Mouse (Mus musculus): ENCODE results near the gene Il2rb. TPM values are rescaled to one million over a fixed set of nuclear protein-coding genes. Genes with fewer than 3 reads are reported as not detected.

Gene Il2rb
- polyA plus RNA-seq, 1 experiment from 2014 or later = 0.92 TPM

DNA sequence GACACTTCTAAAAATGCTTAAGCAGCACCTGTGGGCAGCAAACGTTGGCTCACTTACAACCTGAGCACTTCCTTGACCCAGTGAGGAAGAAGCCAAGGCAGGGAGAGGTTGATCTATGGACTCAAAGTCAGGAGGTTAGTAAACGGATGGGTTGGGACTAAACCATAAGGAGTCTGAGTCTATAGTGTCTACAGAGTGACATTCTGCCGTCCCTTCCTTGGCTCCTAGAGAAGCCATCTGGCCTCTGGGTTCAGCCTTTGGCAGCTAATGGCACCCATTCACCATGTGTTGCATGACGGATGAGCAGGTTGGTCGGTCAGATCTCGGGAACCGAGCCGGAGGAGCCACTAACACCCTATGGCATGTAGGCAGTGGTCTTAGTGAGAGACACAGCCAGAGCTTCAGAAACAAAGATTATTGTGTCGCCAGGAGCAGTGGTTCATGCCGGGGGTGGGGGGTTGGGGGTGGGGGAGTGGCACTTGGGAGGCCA, 38.3 kb upstream of the Il2rb start:
- Histone ChIP-seq H3K4me3 (replicated peaks; ENCODE audit: low read length) (no peak overlapping the region), H3K36me3 (ENCODE audit: control insufficient read depth, insufficient read depth, low read length) (no peaks in the 10 kb centered on the region), H3K4me2 (ENCODE audit: low read depth, low read length) (no peak overlapping the region), H3K9me3 (replicated peaks; ENCODE audit: control insufficient read depth, low read length) (no peaks in the 10 kb centered on the region), H3K27ac (ENCODE audit: low read length) (peak overlapping the region; percentile 95), H3K4me1 (ENCODE audit: control insufficient read depth, insufficient read depth, low read length) (peaks cover 40% of the 10 kb centered on the region), H3K27me3 (ENCODE audit: control insufficient read depth, insufficient read depth, low read length) (no peaks in the 10 kb centered on the region), H3K9ac (ENCODE audit: low read length) (peak overlapping the region; percentile 39)
- 67% methylated on average over 10 of the region's 10 CpGs for WGBS
- no peak for ATAC-seq (ENCODE audit: insufficient read depth, low FRiP score)

DNA sequence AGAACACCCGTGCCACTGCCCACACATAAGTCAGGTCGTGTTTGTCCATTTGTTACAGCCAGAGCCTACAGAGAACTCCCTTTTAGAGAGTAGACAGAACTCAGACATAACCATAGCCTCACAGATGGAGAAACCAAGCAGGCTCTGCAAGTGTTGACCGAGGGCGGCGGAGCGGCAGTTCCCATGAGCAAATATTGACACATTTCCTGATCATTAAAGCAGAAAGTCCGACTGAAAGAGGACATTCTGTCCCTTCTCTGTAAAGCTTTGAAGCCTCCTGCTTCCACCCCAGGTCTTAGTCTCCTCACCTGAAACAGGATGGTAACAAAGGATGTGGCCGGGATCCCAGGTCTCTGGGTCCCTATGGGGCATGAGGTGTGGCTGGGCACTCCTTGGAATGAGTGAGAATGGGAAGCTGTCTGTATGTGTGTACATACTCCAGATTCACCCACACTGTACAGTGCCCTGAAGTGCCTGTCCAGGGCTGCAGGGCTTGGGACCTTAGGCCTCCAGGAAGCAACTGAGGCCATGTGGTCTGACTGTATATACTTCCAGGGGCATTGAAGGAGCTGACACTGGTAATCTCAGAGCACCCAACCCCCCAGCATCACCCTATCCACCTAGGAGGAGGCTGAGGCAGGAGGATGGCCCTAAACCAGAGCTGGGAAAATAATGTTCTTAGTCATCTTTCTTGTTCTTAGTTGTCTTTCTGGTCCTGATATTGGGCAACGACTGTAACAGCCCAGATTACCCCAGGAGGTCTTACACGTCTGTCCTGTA, 37.7 kb upstream of the Il2rb start:
- Histone ChIP-seq H3K36me3 (ENCODE audit: control insufficient read depth, insufficient read depth, low read length) (no peaks in the 10 kb centered on the region), H3K4me1 (ENCODE audit: control insufficient read depth, insufficient read depth, low read length) (peaks cover 40% of the 10 kb centered on the region), H3K9ac (ENCODE audit: low read length) (peak overlapping the region; percentile 55), H3K4me2 (ENCODE audit: low read depth, low read length) (peak overlapping the region; percentile 56), H3K9me3 (replicated peaks; ENCODE audit: control insufficient read depth, low read length) (no peaks in the 10 kb centered on the region), H3K4me3 (replicated peaks; ENCODE audit: low read length) (no peak overlapping the region), H3K27me3 (ENCODE audit: control insufficient read depth, insufficient read depth, low read length) (no peaks in the 10 kb centered on the region), H3K27ac (ENCODE audit: low read length) (peak overlapping the region; percentile 95)
- WGBS = 55% methylated on average over 10 of the region's 10 CpGs
- peak; percentile 22 for ATAC-seq (ENCODE audit: insufficient read depth, low FRiP score)

DNA sequence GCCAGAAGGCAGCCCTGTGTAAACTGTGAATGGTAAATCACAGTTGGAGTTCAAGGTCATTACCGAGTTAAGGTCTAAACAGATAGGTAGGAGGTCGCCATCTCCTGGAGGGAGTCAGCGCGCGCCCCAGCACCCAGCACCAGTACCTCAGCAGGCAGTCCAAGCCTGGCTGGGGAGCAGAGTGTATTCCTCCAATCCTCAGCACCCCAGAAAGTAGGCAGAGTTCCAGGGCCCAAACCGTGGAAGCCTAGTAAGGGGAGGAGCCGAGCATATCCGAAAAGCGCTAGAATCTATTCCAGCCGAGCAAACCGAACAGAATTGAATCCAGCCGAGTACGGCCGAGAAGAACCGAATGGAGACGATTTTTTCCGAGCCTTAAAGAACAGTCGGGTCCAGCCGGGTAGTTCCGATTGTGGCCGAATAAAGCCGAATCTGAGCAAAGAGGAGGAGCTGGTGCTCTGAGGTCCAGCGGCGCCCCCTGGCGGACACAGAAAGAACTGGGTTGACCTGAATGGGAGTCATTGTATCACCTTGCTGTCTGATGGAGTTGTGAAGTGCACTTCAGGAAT, 36.9 kb upstream of the Il2rb start:
- H3K4me1 ChIP-seq (ENCODE audit: control insufficient read depth, insufficient read depth, low read length) = peaks cover 40% of the 10 kb centered on the region
- no peaks in the 10 kb centered on the region for H3K27me3 ChIP-seq (ENCODE audit: control insufficient read depth, insufficient read depth, low read length)
- WGBS = under 1% methylated on average over 25 of the region's 25 CpGs
- peak overlapping the region; percentile 67 for H3K9ac ChIP-seq (ENCODE audit: low read length)
- no peaks in the 10 kb centered on the region for H3K9me3 ChIP-seq (replicated peaks; ENCODE audit: control insufficient read depth, low read length)
- ATAC-seq (ENCODE audit: insufficient read depth, low FRiP score) = peak; percentile 84
- H3K4me2 ChIP-seq (ENCODE audit: low read depth, low read length) = peak overlapping the region; percentile 56
- H3K27ac ChIP-seq (ENCODE audit: low read length) = peak overlapping the region; percentile 95
- peak overlapping the region; percentile 37 for H3K4me3 ChIP-seq (replicated peaks; ENCODE audit: low read length)
- H3K36me3 ChIP-seq (ENCODE audit: control insufficient read depth, insufficient read depth, low read length) = no peaks in the 10 kb centered on the region

DNA sequence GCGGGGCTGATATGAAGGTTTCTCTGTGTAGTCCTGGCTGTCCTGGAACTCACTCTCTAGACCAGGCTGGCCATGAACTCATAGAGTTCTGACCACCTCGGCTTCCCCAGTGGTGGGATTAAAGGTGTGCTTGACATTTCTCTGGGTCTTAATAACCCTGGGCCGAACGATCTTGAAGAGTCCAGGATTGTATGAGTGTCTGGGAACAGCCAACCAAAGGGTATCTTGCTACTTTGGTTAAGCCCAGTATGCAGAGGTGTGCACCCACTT, 36.3 kb upstream of the Il2rb start:
- H3K9ac ChIP-seq (ENCODE audit: low read length) = peak overlapping the region; percentile 67

DNA sequence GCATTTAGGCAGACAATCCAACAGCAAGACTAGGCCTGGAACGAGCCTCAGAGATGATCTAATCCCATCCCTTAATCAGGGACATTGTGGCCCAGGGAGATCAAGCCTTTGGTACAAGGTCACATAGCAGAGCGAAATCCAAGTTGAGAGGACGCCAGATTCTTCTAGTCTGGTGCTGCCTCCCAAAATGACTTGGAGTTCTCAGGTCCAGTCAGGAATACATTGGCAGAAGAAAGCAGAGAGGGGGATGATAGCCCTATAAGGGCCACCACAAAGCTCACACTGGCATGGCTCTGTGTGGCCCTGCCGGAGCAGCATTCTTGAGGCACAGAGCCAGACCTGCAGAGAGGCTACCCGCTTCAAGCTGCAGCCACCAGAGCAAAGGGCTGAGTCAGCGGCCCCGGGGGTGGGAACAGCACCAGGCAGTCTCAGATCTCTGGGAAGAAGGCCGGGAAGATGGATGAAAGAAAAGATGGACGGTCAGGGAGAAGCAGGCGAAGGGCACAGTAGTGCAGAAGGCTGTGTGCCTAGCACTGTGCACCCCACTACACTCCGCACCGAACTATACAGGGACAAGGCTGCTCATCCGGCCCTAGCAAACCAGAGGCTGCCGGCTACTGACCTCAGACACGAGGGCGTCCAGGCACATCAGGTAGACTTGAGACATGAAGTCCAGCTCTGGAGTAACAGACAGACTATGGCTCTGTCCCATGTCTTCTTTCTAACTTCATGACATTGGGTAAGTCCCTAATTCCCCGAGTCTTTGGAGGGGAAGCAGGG, 35.8 kb upstream of the Il2rb start, which contains the start of gene C1qtnf6:
C1qtnf6 (minus strand) TSS at position 746 of the 780 bp plus-strand sequence.
- 65% methylated on average over 17 of the region's 17 CpGs for WGBS
- Histone ChIP-seq H3K4me1 (ENCODE audit: control insufficient read depth, insufficient read depth, low read length) (peaks cover 40% of the 10 kb centered on the region), H3K9me3 (replicated peaks; ENCODE audit: control insufficient read depth, low read length) (no peaks in the 10 kb centered on the region), H3K4me2 (ENCODE audit: low read depth, low read length) (peak within 1 kb of the TSS; percentile 56), H3K27ac (ENCODE audit: low read length) (peak within 1 kb of the TSS; percentile 95), H3K27me3 (ENCODE audit: control insufficient read depth, insufficient read depth, low read length) (no peaks in the 10 kb centered on the region), H3K4me3 (replicated peaks; ENCODE audit: low read length) (peak within 1 kb of the TSS; percentile 37), H3K36me3 (ENCODE audit: control insufficient read depth, insufficient read depth, low read length) (no peaks in the 10 kb centered on the region), H3K9ac (ENCODE audit: low read length) (peak within 1 kb of the TSS; percentile 67)
- no peak for ATAC-seq (ENCODE audit: insufficient read depth, low FRiP score)

More for the DNA sequence above, 36.3 kb upstream of the Il2rb start:
- peaks cover 40% of the 10 kb centered on the region for H3K4me1 ChIP-seq (ENCODE audit: control insufficient read depth, insufficient read depth, low read length)
- no peaks in the 10 kb centered on the region for H3K9me3 ChIP-seq (replicated peaks; ENCODE audit: control insufficient read depth, low read length)
- no peaks in the 10 kb centered on the region for H3K27me3 ChIP-seq (ENCODE audit: control insufficient read depth, insufficient read depth, low read length)
- no peaks in the 10 kb centered on the region for H3K36me3 ChIP-seq (ENCODE audit: control insufficient read depth, insufficient read depth, low read length)
- peak overlapping the region; percentile 56 for H3K4me2 ChIP-seq (ENCODE audit: low read depth, low read length)
- H3K27ac ChIP-seq (ENCODE audit: low read length) = peak overlapping the region; percentile 95
- peak overlapping the region; percentile 37 for H3K4me3 ChIP-seq (replicated peaks; ENCODE audit: low read length)
- ATAC-seq (ENCODE audit: insufficient read depth, low FRiP score) = no peak
- WGBS = 56% methylated on average over 4 of the region's 4 CpGs

DNA sequence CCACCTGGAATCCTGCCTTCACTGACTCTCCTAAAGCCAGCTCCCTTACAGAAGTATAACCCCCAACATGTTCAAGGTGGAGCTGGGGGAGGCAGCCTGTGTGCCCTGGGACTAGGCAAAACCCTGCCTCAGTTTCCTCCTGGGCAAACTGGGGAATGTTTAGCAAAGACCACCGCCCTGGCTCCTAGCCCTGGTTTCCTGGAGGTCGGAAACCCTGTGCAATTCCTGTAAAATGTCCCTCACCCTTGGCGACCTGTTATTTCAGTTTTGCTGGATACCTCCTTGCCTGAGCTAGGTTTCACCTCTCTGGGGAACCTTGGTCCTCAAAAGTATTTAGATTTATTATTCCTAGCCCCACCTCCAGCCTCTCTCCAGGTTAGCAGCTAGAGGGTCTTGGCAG, 35.1 kb upstream of the Il2rb start:
- Histone ChIP-seq H3K4me2 (ENCODE audit: low read depth, low read length) (peak overlapping the region; percentile 69; the same call in 1 of the 2 replicates), H3K4me3 (replicated peaks; ENCODE audit: low read length) (no peak overlapping the region), H3K9ac (ENCODE audit: low read length) (peak overlapping the region; percentile 67), H3K9me3 (replicated peaks; ENCODE audit: control insufficient read depth, low read length) (no peaks in the 10 kb centered on the region), H3K36me3 (ENCODE audit: control insufficient read depth, insufficient read depth, low read length) (no peaks in the 10 kb centered on the region), H3K27ac (ENCODE audit: low read length) (peak overlapping the region; percentile 95), H3K27me3 (ENCODE audit: control insufficient read depth, insufficient read depth, low read length) (no peaks in the 10 kb centered on the region), H3K4me1 (ENCODE audit: control insufficient read depth, insufficient read depth, low read length) (peaks cover 40% of the 10 kb centered on the region)
- WGBS = 71% methylated on average over 3 of the region's 3 CpGs
- ATAC-seq (ENCODE audit: insufficient read depth, low FRiP score) = no peak

DNA sequence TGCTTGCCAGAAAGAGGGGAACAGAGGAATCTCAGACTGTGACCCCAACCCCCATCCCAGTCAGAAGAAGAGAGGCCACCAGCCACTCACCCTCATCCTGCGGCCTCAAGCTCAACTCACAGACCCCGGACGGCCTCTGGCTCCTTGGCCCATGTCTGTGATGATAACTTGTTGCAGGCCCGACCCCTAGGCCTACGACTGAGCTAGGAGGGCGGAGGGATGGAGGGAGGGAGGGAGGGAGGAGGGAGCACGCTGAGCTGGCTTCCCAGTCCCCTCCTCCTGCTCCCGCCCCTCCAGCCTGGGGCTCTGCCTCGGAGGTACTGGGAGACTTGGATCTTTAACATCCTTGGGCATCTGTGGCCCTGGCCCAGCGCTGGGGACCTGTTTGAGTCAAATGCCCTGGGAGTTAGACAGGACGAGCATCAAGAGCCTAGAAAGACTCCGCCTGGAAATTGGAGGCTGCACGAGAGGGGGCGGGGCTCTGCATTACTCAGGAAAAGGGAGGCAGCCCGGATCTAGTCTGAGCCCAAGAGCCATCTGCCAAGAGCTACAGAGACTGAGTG, 34.4 kb upstream of the Il2rb start:
- Histone ChIP-seq H3K27me3 (ENCODE audit: control insufficient read depth, insufficient read depth, low read length) (no peaks in the 10 kb centered on the region), H3K4me1 (ENCODE audit: control insufficient read depth, insufficient read depth, low read length) (peaks cover 40% of the 10 kb centered on the region)

DNA sequence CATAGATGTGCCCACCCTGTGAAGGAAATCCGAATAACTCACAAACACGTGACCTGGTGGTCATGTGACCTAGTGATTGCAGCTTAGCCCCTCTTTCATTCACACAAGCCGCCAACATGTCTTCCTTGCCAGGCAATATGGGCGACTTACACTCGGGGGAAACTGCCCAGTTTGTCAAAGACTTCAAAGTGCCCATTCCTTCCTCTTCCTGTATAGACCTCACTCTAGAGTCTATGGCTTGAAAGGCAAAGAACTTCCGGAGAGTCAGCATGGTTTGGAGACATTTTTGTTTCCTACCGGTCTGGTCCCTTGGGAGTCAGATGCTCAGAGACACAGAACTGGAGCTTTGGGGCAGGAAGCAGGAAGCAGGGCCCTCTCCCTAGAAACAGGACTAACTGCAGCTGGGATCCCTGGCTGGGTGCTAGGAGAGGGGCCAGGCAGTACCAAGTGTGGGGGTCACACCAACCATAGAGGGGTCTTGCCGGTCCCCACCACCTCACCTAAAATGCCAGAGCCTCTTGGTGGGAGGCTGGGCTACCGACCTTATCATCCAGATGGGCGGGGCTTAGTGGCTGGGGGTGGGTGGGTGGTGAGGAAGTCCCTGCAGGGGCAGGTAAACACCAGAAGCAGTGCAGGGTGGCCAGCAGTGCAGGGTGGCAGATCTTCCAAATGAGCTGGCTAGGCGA, 33.8 kb upstream of the Il2rb start:
- 30% methylated on average over 11 of the region's 11 CpGs for WGBS
- H3K36me3 ChIP-seq (ENCODE audit: control insufficient read depth, insufficient read depth, low read length) = no peaks in the 10 kb centered on the region
- no peaks in the 10 kb centered on the region for H3K27me3 ChIP-seq (ENCODE audit: control insufficient read depth, insufficient read depth, low read length)
- peak; percentile 4; the same call in 1 of the 2 replicates for ATAC-seq (ENCODE audit: insufficient read depth, low FRiP score)
- H3K9ac ChIP-seq (ENCODE audit: low read length) = peak overlapping the region; percentile 67
- peaks cover 40% of the 10 kb centered on the region for H3K4me1 ChIP-seq (ENCODE audit: control insufficient read depth, insufficient read depth, low read length)
- H3K4me3 ChIP-seq (replicated peaks; ENCODE audit: low read length) = peak overlapping the region; percentile 48
- H3K4me2 ChIP-seq (ENCODE audit: low read depth, low read length) = peak overlapping the region; percentile 69
- H3K9me3 ChIP-seq (replicated peaks; ENCODE audit: control insufficient read depth, low read length) = no peaks in the 10 kb centered on the region
- H3K27ac ChIP-seq (ENCODE audit: low read length) = peak overlapping the region; percentile 86

More for the DNA sequence above, 34.4 kb upstream of the Il2rb start:
- 2% methylated on average over 15 of the region's 15 CpGs for WGBS
- H3K9ac ChIP-seq (ENCODE audit: low read length) = peak overlapping the region; percentile 67
- ATAC-seq (ENCODE audit: insufficient read depth, low FRiP score) = peak; percentile 71; the same call in 1 of the 2 replicates
- peak overlapping the region; percentile 48 for H3K4me3 ChIP-seq (replicated peaks; ENCODE audit: low read length)
- peak overlapping the region; percentile 86 for H3K27ac ChIP-seq (ENCODE audit: low read length)
- peak overlapping the region; percentile 69 for H3K4me2 ChIP-seq (ENCODE audit: low read depth, low read length)
- H3K36me3 ChIP-seq (ENCODE audit: control insufficient read depth, insufficient read depth, low read length) = no peaks in the 10 kb centered on the region
- no peaks in the 10 kb centered on the region for H3K9me3 ChIP-seq (replicated peaks; ENCODE audit: control insufficient read depth, low read length)

Measured in stomach, embryonic 16.5 days (tissue).